Mouse (Mus musculus) C2C12 (cell line): ENCODE measurements around the gene Pigt. TPM values are rescaled to one million over a fixed set of nuclear protein-coding genes. Genes with fewer than 3 reads are reported as not detected.

Experiments
- H3K27me3 ChIP-seq: one replicate; pipeline ENCODE4 v1.6.1; 2011; ENCODE audit not compliant: control insufficient read depth, insufficient read depth, insufficient read length
- H3K36me3 ChIP-seq: one replicate; pipeline ENCODE4 v1.6.1; 2011; ENCODE audit not compliant: control insufficient read depth, insufficient read depth
- H3K4me3 ChIP-seq: one replicate; pipeline ENCODE4 v1.5.1; 2011; ENCODE audit warnings: mild to moderate bottlenecking, control low read depth; ENCODE audit not compliant: poor library complexity, insufficient read depth, severe bottlenecking
- H3K79me2 ChIP-seq: one replicate; pipeline ENCODE4 v1.6.1; 2011; ENCODE audit not compliant: control insufficient read depth, insufficient read depth
- H3K79me3 ChIP-seq: one replicate; pipeline ENCODE4 v1.6.1; 2011; ENCODE audit warnings: low read depth, control low read depth
- H3ac ChIP-seq: one replicate; pipeline ENCODE3; 2011; ENCODE audit warnings: low read depth; ENCODE audit not compliant: control insufficient read depth, insufficient read length
- CEBPB ChIP-seq: IDR thresholded peaks from one replicate; pipeline ENCODE4 v1.6.1; 2011; ENCODE audit warnings: low read depth, mild to moderate bottlenecking, control low read depth, moderate library complexity
- CTCF ChIP-seq: IDR thresholded peaks from one replicate; pipeline ENCODE4 v1.5.1; 2011; ENCODE audit not compliant: control insufficient read depth, insufficient read depth, insufficient read length
- FOSL1 ChIP-seq: IDR thresholded peaks from one replicate; pipeline ENCODE4 v1.8.0; 2011; ENCODE audit warnings: mild to moderate bottlenecking, low read length; ENCODE audit not compliant: poor library complexity, insufficient read depth, severe bottlenecking
- MAX ChIP-seq: IDR thresholded peaks from one replicate; pipeline ENCODE4 v1.6.1; 2011; ENCODE audit warnings: mild to moderate bottlenecking, control low read depth
- MYOD1 ChIP-seq: IDR thresholded peaks from one replicate; pipeline ENCODE4 v1.6.1; 2011; ENCODE audit warnings: low read depth; ENCODE audit not compliant: control insufficient read depth, insufficient read length
- MYOG ChIP-seq: IDR thresholded peaks from one replicate; pipeline ENCODE4 v1.6.1; 2011; ENCODE audit not compliant: control insufficient read depth, insufficient read length; ENCODE audit errors: extremely low read depth
- USF1 ChIP-seq: IDR thresholded peaks from one replicate; pipeline ENCODE4 v1.6.1; 2011; ENCODE audit warnings: low read depth, mild to moderate bottlenecking, control low read depth, moderate library complexity
- polyA plus RNA-seq: library from polyadenylated mRNA; unstranded; fragments of >200 nt; fragmentation: generic; extraction: Trizol; gene quantifications from one replicate; pipeline ENCODE4 v1.2.1, GENCODE M21; 2012; ENCODE audit warnings: missing spikeins

The Pigt gene
- polyA plus RNA-seq, 1 experiment, result 74.3 TPM

GRCm38 (mm10) chr2:164494126-164494525 lies 3.2 kb upstream of the Pigt start:
- Histone ChIP-seq H3K4me3 (no peak overlapping the region), H3K79me2 (peaks cover 18% of the 10 kb centered on the region), H3K79me3 (peaks cover 8% of the 10 kb centered on the region), H3K27me3 (no peaks in the 10 kb centered on the region), H3K36me3 (no peaks in the 10 kb centered on the region), H3ac (no peak overlapping the region)
- no peak for TF ChIP-seq USF1
- TF ChIP-seq CEBPB, result no peak
- TF ChIP-seq CTCF, result no peak
- no peak for TF ChIP-seq MYOD1
- no peak for TF ChIP-seq FOSL1
- no peak for TF ChIP-seq MYOG
- TF ChIP-seq MAX, result no peak

GRCm38 (mm10) chr2:164496331-164496730 lies 989 bp upstream of the Pigt start:
- TF ChIP-seq CTCF, result no peak
- no peak for TF ChIP-seq MYOG
- TF ChIP-seq MAX, result peak; percentile 43
- Histone ChIP-seq H3ac (no peak overlapping the region), H3K36me3 (peaks cover 9% of the 10 kb centered on the region), H3K79me2 (peaks cover 22% of the 10 kb centered on the region), H3K4me3 (no peak overlapping the region), H3K79me3 (peaks cover 8% of the 10 kb centered on the region), H3K27me3 (no peaks in the 10 kb centered on the region)

- H3ac ChIP-seq, result peak overlapping the region; percentile 87
- peaks cover 22% of the 10 kb centered on the region for H3K79me2 ChIP-seq
- peaks cover 8% of the 10 kb centered on the region for H3K79me3 ChIP-seq
- peaks cover 22% of the 10 kb centered on the region for H3K36me3 ChIP-seq
- peak overlapping the region; percentile 96 for H3K4me3 ChIP-seq
- no peaks in the 10 kb centered on the region for H3K27me3 ChIP-seq
- TF ChIP-seq USF1 (no peak), MYOD1 (peak; percentile 48)
Measured at GRCm38 (mm10) chr2:164497691-164498268, 460 bp downstream of the Pigt start.

GRCm38 (mm10) chr2:164499317-164499716 lies 2.0 kb downstream of the Pigt start:
- H3K4me3 ChIP-seq, result no peak overlapping the region
- peaks cover 22% of the 10 kb centered on the region for H3K79me2 ChIP-seq
- TF ChIP-seq USF1 (no peak), FOSL1 (no peak), MYOG (no peak), CTCF (no peak), MYOD1 (no peak), MAX (no peak), CEBPB (no peak)
- H3K27me3 ChIP-seq, result no peaks in the 10 kb centered on the region
- no peak overlapping the region for H3ac ChIP-seq
- peaks cover 8% of the 10 kb centered on the region for H3K79me3 ChIP-seq
- peaks cover 38% of the 10 kb centered on the region for H3K36me3 ChIP-seq

- TF ChIP-seq FOSL1, result no peak
- no peak for TF ChIP-seq CEBPB
- TF ChIP-seq CTCF, result no peak
- TF ChIP-seq MAX, result no peak
- no peak for TF ChIP-seq MYOD1
- TF ChIP-seq MYOG, result no peak
- TF ChIP-seq USF1, result no peak
- H3K27me3 ChIP-seq, result no peaks in the 10 kb centered on the region
- no peak overlapping the region for H3ac ChIP-seq
- H3K79me2 ChIP-seq, result peaks cover 22% of the 10 kb centered on the region
- peaks cover 48% of the 10 kb centered on the region for H3K36me3 ChIP-seq
- H3K79me3 ChIP-seq, result peaks cover 8% of the 10 kb centered on the region
- no peak overlapping the region for H3K4me3 ChIP-seq
Measured at GRCm38 (mm10) chr2:164500511-164500910, 3.2 kb downstream of the Pigt start.

GRCm38 (mm10) chr2:164504919-164505318 lies 7.6 kb downstream of the Pigt start:
- Histone ChIP-seq H3K79me2 (no peaks in the 10 kb centered on the region), H3K4me3 (no peak overlapping the region), H3ac (no peak overlapping the region), H3K79me3 (no peaks in the 10 kb centered on the region), H3K27me3 (no peaks in the 10 kb centered on the region), H3K36me3 (peaks cover 67% of the 10 kb centered on the region)
- TF ChIP-seq CEBPB, result no peak
- no peak for TF ChIP-seq MAX
- TF ChIP-seq MYOD1, result no peak
- no peak for TF ChIP-seq FOSL1
- TF ChIP-seq CTCF, result no peak
- no peak for TF ChIP-seq USF1
- TF ChIP-seq MYOG, result no peak
